Mouse (Mus musculus) midbrain, postnatal 0 days (tissue): ENCODE data around the gene Ddx24. TPM values are rescaled to one million over a fixed set of nuclear protein-coding genes. Genes with fewer than 3 reads are reported as not detected.

Experiments
- ATAC-seq: fragments of 200-750 bp; cut with Nextera tagmentation; 2 replicates; pipeline ENCODE4 v1.8.0; 2017; ENCODE audit warnings: moderate number of reproducible peaks, mild to moderate bottlenecking, moderate TSS enrichment, moderate library complexity; ENCODE audit not compliant: low FRiP score
- DNase-seq: peaks from one replicate; pipeline ENCODE4 v3.0.0-alpha.2; 2015; ENCODE audit warnings: low spot score
- H3K27ac ChIP-seq: fragments of 300-500 bp; sonication (generic); 2 replicates; pipeline ENCODE4 v1.5.1; 2014; ENCODE audit warnings: low read depth, mild to moderate bottlenecking, low read length, mixed read lengths
- H3K27me3 ChIP-seq: fragments of 300-500 bp; sonication (generic); 2 replicates; pipeline ENCODE4 v1.6.1; 2014; ENCODE audit warnings: low read length, control low read depth, mixed read lengths; ENCODE audit not compliant: insufficient read depth
- H3K36me3 ChIP-seq: fragments of 300-500 bp; sonication (generic); 2 replicates; pipeline ENCODE4 v1.6.1; 2014; ENCODE audit warnings: low read length, control low read depth, mixed read lengths; ENCODE audit not compliant: insufficient read depth
- H3K4me1 ChIP-seq: fragments of 300-500 bp; sonication (generic); 2 replicates; pipeline ENCODE4 v1.6.1; 2014; ENCODE audit warnings: mild to moderate bottlenecking, control low read depth, antibody characterized with exemption, low read length, mixed read lengths; ENCODE audit not compliant: insufficient read depth
- H3K4me2 ChIP-seq: fragments of 300-500 bp; sonication (generic); 2 replicates; pipeline ENCODE4 v1.6.1; 2014; ENCODE audit warnings: low read depth, mild to moderate bottlenecking, low read length, mixed read lengths; ENCODE audit not compliant: poor library complexity, severe bottlenecking
- H3K4me3 ChIP-seq: fragments of 300-500 bp; sonication (generic); 2 replicates; pipeline ENCODE4 v1.5.1; 2014; ENCODE audit warnings: low read depth, mild to moderate bottlenecking, low read length, moderate library complexity
- H3K9ac ChIP-seq: fragments of 300-500 bp; sonication (generic); replicated peaks from 2 replicates; pipeline ENCODE4 v1.6.1; 2014; ENCODE audit warnings: mild to moderate bottlenecking, low read length, moderate library complexity, mixed read lengths; ENCODE audit not compliant: poor library complexity, severe bottlenecking
- H3K9me3 ChIP-seq: fragments of 300-500 bp; sonication (generic); 2 replicates; pipeline ENCODE4 v1.6.1; 2016; ENCODE audit warnings: low read length, control low read depth
- CTCF ChIP-seq: IDR thresholded peaks from 2 replicates; pipeline ENCODE4 v1.5.1; 2016; ENCODE audit warnings: antibody characterized with exemption, mild to moderate bottlenecking
- WGBS: fragments of 180-500 bp; shearing (Covaris S2); extraction: QIAGEN DNeasy Blood & Tissue Kit; methylation state at CpG from one replicate; pipeline ENCODE4 v1.1.7; 2014; 5-methylcytosine and 5-hydroxymethylcytosine counted together
- polyA plus RNA-seq: library from polyadenylated mRNA; unstranded; fragments of >200 nt; fragmentation: Nextera tagmentation; extraction: Ambion mirVana; gene quantifications from 2 replicates; pipeline ENCODE4 v1.2.1, GENCODE M21; 2015
- total RNA-seq: library from RNA; depleted of rRNA; stranded (reverse); fragments of >200 nt; gene quantifications from 2 replicates; pipeline ENCODE4 v1.2.3, GENCODE M21; 2014; rRNA removed

Gene Ddx24
- total and polyA plus RNA-seq, 2 experiments from 2014 or later: 140 to 245 TPM

DNA sequence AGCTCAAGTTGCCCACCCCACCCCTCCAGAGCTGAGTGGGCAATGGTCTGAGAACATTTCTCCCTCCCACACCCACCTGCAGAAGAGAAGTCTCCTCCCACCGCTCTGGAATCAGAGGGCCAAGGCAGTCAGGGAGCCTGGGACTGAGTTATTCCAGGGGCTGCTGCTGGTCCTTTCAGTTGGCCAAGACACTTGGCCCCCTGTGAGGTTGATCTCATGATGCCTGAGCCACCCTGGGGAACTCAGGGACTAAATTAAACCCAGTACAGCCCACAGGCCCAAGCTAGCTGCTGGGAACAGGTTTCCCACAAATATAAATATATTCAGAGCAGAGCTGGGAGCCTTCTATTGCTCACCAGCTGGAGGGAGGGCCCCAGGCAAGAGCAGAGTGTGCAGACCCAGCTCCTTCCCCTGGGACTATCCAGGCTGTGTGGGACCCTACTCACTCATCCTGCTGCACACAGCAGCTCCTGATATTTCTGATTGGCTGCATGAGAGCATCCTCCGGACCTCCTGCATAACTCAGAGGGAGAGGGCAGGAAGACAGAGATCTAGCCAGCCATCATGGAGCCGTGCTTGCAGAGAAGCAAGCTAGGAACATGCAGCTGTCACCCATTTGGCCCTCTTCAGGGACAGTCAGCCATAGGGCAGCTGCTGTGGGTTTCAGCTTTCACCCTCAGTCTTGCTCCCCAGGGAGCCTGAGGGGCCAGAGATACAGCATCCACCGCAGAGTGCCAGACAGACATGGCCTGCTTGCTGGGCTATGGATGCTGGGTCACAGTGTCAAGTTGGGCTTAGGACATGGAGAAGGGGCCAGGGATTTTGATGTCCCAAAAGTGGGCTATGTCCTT, 66.5 kb downstream of the Ddx24 start:
- Histone ChIP-seq H3K36me3 (no peaks in the 10 kb centered on the region), H3K27me3 (no peaks in the 10 kb centered on the region), H3K4me2 (no peak overlapping the region), H3K4me1 (no peaks in the 10 kb centered on the region), H3K9me3 (no peaks in the 10 kb centered on the region), H3K9ac (no peak overlapping the region), H3K27ac (no peak overlapping the region), H3K4me3 (no peak overlapping the region)
- no peak for ATAC-seq
- no peak for TF ChIP-seq CTCF
- DNase-seq: no peak
- WGBS: 65% methylated on average over 4 of the region's 4 CpGs

DNA sequence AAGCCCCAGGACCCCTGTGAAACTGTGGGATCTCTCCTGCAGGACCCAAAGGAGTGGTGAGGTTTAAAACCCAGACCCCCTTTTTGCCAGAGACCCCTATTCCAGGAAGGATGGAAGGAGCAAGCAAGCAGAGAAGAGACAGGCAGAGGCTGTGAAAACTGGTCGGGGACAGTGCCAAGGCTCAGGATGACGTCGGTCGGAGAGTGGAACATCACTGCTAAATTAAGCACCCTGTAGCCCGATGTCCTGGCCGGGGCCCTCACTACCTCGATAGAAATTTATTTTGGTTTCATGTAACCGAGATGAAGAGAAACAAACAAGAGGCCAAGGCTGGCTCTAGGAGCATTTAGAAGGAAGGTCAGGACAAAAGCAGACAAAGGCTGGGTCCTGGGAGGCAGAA, 67.4 kb downstream of the Ddx24 start:
- Histone ChIP-seq H3K4me2 (no peak overlapping the region), H3K27ac (no peak overlapping the region), H3K9ac (no peak overlapping the region), H3K4me1 (no peaks in the 10 kb centered on the region), H3K36me3 (no peaks in the 10 kb centered on the region), H3K27me3 (no peaks in the 10 kb centered on the region), H3K9me3 (no peaks in the 10 kb centered on the region), H3K4me3 (no peak overlapping the region)
- TF ChIP-seq CTCF: no peak
- 75% methylated on average over 8 of the region's 8 CpGs for WGBS
- no peak for ATAC-seq
- no peak for DNase-seq

Other genes starting within 250 kb of the Ddx24 start
- gene Prima1, start 183.7 kb downstream of the Ddx24 start, total RNA-seq: 0.44 and 2.3 TPM in 2 replicates
- 0.46 and 1.2 TPM in 2 replicates for gene Prima1, start 183.7 kb downstream of the Ddx24 start, polyA plus RNA-seq
- 11.2 and 14.9 TPM in 2 replicates for gene Fam181a, start 114.9 kb downstream of the Ddx24 start, total RNA-seq
- gene Fam181a, start 114.9 kb downstream of the Ddx24 start, polyA plus RNA-seq: 8.9 and 11.2 TPM in 2 replicates
- gene Asb2, start 69.8 kb downstream of the Ddx24 start, total RNA-seq: 0.93 and 4.4 TPM in 2 replicates
- 1.5 and 1.9 TPM in 2 replicates for gene Asb2, start 69.8 kb downstream of the Ddx24 start, polyA plus RNA-seq
- 27.2 and 29.6 TPM in 2 replicates for gene Otub2, start 37.1 kb downstream of the Ddx24 start, total RNA-seq
- 20.6 and 21.0 TPM in 2 replicates for gene Otub2, start 37.1 kb downstream of the Ddx24 start, polyA plus RNA-seq
- gene 9330161L09Rik, start 18.0 kb downstream of the Ddx24 start, total RNA-seq: 9.6 and 9.7 TPM in 2 replicates
- 1.1 and 1.5 TPM in 2 replicates for gene 9330161L09Rik, start 18.0 kb downstream of the Ddx24 start, polyA plus RNA-seq
- 16.2 and 24.4 TPM in 2 replicates for gene Ifi27, start 8.4 kb upstream of the Ddx24 start, total RNA-seq
- 23.3 and 26.2 TPM in 2 replicates for gene Ifi27, start 8.4 kb upstream of the Ddx24 start, polyA plus RNA-seq
- gene Ifi27l2a, start 17.9 kb upstream of the Ddx24 start, total RNA-seq: 1.7 TPM in 2 replicates
- gene Ifi27l2a, start 17.9 kb upstream of the Ddx24 start, polyA plus RNA-seq: 10.3 and 12.7 TPM in 2 replicates
- not detected in 2 replicates for gene Ifi27l2b, start 31.4 kb upstream of the Ddx24 start, total RNA-seq
- not detected in 2 replicates for gene Ifi27l2b, start 31.4 kb upstream of the Ddx24 start, polyA plus RNA-seq
- gene Ppp4r4, start 106.5 kb upstream of the Ddx24 start, total RNA-seq: 8.4 and 12.6 TPM in 2 replicates
- 3.2 and 3.3 TPM in 2 replicates for gene Ppp4r4, start 106.5 kb upstream of the Ddx24 start, polyA plus RNA-seq
- gene Serpina10, start 205.6 kb upstream of the Ddx24 start, total RNA-seq: not detected in 2 replicates
- 0.04 TPM in 1 of 2 replicates, not detected in the other for gene Serpina10, start 205.6 kb upstream of the Ddx24 start, polyA plus RNA-seq
- not detected in 2 replicates for gene Serpina6, start 231.4 kb upstream of the Ddx24 start, total RNA-seq
- not detected in 2 replicates for gene Serpina6, start 231.4 kb upstream of the Ddx24 start, polyA plus RNA-seq